Mouse (Mus musculus) CD4-positive, CD25-positive, alpha-beta regulatory T cell, adult 9 weeks (primary cell): ENCODE measurements around the gene Ldlrad1. TPM values are rescaled to one million over a fixed set of nuclear protein-coding genes. Genes with fewer than 3 reads are reported as not detected.

Experiments
- polyA plus RNA-seq: library from polyadenylated mRNA; unstranded; fragments of 100-300 nt; shearing (Covaris generic); gene quantifications from one replicate; pipeline ENCODE4 v1.2.1, GENCODE M21; 2017

Ldlrad1 gene
- polyA plus RNA-seq, result not detected

GRCm38 (mm10) chr4:107208880-107209279, at the start of gene Ldlrad1:
Gene Ldlrad1 (plus strand): TSS chr4:107209180.

GRCm38 (mm10) chr4:107178182-107178829, 30.7 kb upstream of the Ldlrad1 start, which contains the start of gene Tmem59:
Gene Tmem59 (plus strand): TSS chr4:107178399.

GRCm38 (mm10) chr4:107178830-107179490, 30.0 kb upstream of the Ldlrad1 start, which contains the start of gene Tceanc2:
Gene Tceanc2 (minus strand): TSS chr4:107179116.

GRCm38 (mm10) chr4:107253125-107254091, 44.4 kb downstream of the Ldlrad1 start, which contains the start of the genes Lrrc42 and Hspb11:
Gene Lrrc42 (minus strand): TSS chr4:107253532.
Gene Hspb11 (plus strand): TSS chr4:107253593.

Other genes starting within 250 kb of the Ldlrad1 start
- gene Mrpl37, start 142.3 kb upstream of the Ldlrad1 start, polyA plus RNA-seq, result 78.4 TPM
- gene Cyb5rl, start 142.2 kb upstream of the Ldlrad1 start, polyA plus RNA-seq, result 11.6 TPM
- gene Cdcp2, start 112.3 kb upstream of the Ldlrad1 start, polyA plus RNA-seq, result not detected
- 458 TPM for gene Tmem59, start 30.8 kb upstream of the Ldlrad1 start, polyA plus RNA-seq
- gene Tceanc2, start 30.1 kb upstream of the Ldlrad1 start, polyA plus RNA-seq, result 22.7 TPM
- gene Lrrc42, start 44.4 kb downstream of the Ldlrad1 start, polyA plus RNA-seq, result 38.1 TPM
- gene Hspb11, start 44.4 kb downstream of the Ldlrad1 start, polyA plus RNA-seq, result 26.8 TPM
- gene Dio1, start 98.0 kb downstream of the Ldlrad1 start, polyA plus RNA-seq, result not detected
- gene Yipf1, start 105.2 kb downstream of the Ldlrad1 start, polyA plus RNA-seq, result 118 TPM
- gene Ndc1, start 158.6 kb downstream of the Ldlrad1 start, polyA plus RNA-seq, result 7.0 TPM
- gene Glis1, start 225.4 kb downstream of the Ldlrad1 start, polyA plus RNA-seq, result not detected